Mouse (Mus musculus) G1E (cell line): Measurements from ENCODE around the gene 4930562C15Rik. TPM values are rescaled to one million over a fixed set of nuclear protein-coding genes. Genes with fewer than 3 reads are reported as not detected.
A peak's percentile ranks its signal among the peaks of the same experiment; 100 is the strongest.

ENCODE experiments used
- ATAC-seq: 2 replicates; pipeline ENCODE4 v1.8.0; 2016; ENCODE audit warnings: mild to moderate bottlenecking; ENCODE audit not compliant: insufficient number of reproducible peaks, poor library complexity, low FRiP score, severe bottlenecking; ENCODE audit errors: extremely low read depth
- DNase-seq: peaks from one replicate; pipeline ENCODE4 v3.0.0; 2012; ENCODE audit warnings: low spot score
- H3K27me3 ChIP-seq: 2 replicates; pipeline ENCODE4 v1.6.1; 2012; ENCODE audit warnings: mild to moderate bottlenecking, low read length, inconsistent platforms; ENCODE audit not compliant: insufficient read depth
- H3K36me3 ChIP-seq: replicated peaks from 2 replicates; pipeline ENCODE3; 2012; ENCODE audit warnings: mild to moderate bottlenecking, inconsistent platforms
- H3K4me1 ChIP-seq: 2 replicates; pipeline ENCODE4 v1.6.1; 2012; ENCODE audit warnings: low read depth, low read length, inconsistent platforms, mixed read lengths; ENCODE audit not compliant: insufficient read depth
- H3K4me3 ChIP-seq: 2 replicates; pipeline ENCODE4 v1.5.1; 2012; ENCODE audit warnings: low read depth, mild to moderate bottlenecking, inconsistent platforms, low read length, moderate library complexity, mixed read lengths
- H3K9me3 ChIP-seq: replicated peaks from 2 replicates; pipeline ENCODE4 v1.6.1; 2012; ENCODE audit warnings: inconsistent platforms
- CTCF ChIP-seq: IDR thresholded peaks from 2 replicates; pipeline ENCODE4 v1.5.1; 2012; ENCODE audit warnings: low read depth, low read length, inconsistent platforms, mixed read lengths
- GATA1 ChIP-seq: IDR thresholded peaks from 2 replicates; pipeline ENCODE4 v1.6.1; 2012; ENCODE audit warnings: borderline replicate concordance, low read length, inconsistent platforms, mixed read lengths
- GATA2 ChIP-seq: IDR thresholded peaks from 2 replicates; pipeline ENCODE4 v1.6.1; 2012; ENCODE audit warnings: low read depth, low read length, inconsistent platforms, borderline replicate concordance
- POLR2AphosphoS5 ChIP-seq: IDR thresholded peaks from 2 replicates; pipeline ENCODE4 v1.6.1; 2012; ENCODE audit warnings: low read depth, low read length, inconsistent platforms; ENCODE audit not compliant: insufficient replicate concordance
- TAL1 ChIP-seq: conservative IDR thresholded peaks from 2 replicates; pipeline ENCODE4 v1.6.1; 2012; ENCODE audit warnings: low read depth, low read length, inconsistent platforms, mixed read lengths
- polyA plus RNA-seq: library from polyadenylated mRNA; stranded (reverse); fragments of >175 nt; gene quantifications from 2 replicates; pipeline ENCODE4 v1.2.3, GENCODE M21; 2012
- total RNA-seq, 2 experiments: library from RNA; stranded (forward) in 1 of 2; stranded (reverse) in 1 of 2; fragments of 200-1000 nt in 1 of 2; fragments of >200 nt in 1 of 2; fragmentation: Nextera tagmentation in 1 of 2; gene quantifications; 2 replicates each; pipeline ENCODE4 v1.2.3; 2014 to 2017

4930562C15Rik gene
- total RNA-seq (2014; fragmentation: Nextera tagmentation), result not detected in 2 replicates
- 0.06 and 0.16 TPM in 2 replicates for total RNA-seq (2017)
- not detected in 2 replicates for polyA plus RNA-seq

- TF ChIP-seq CTCF, result no peak
- TF ChIP-seq POLR2AphosphoS5, result no peak
- TF ChIP-seq GATA1, result no peak
- no peak for TF ChIP-seq GATA2
- no peak for TF ChIP-seq TAL1
- Histone ChIP-seq H3K36me3 (no peaks in the 10 kb centered on the region), H3K4me1 (peaks cover 3% of the 10 kb centered on the region; the same call in 1 of the 2 replicates), H3K9me3 (no peaks in the 10 kb centered on the region), H3K27me3 (peaks cover 21% of the 10 kb centered on the region), H3K4me3 (no peak within 1 kb of the TSS)
- DNase-seq, result no peak
- no peak for ATAC-seq
Observed at GRCm38 (mm10) chr16:4835191-4835590, at the start of gene 4930562C15Rik. Gene 4930562C15Rik, plus strand, starts transcription at chr16:4835416.

GRCm38 (mm10) chr16:4785706-4786105 lies 49.5 kb upstream of the 4930562C15Rik start:
- Histone ChIP-seq H3K27me3 (no peaks in the 10 kb centered on the region), H3K36me3 (peaks cover 16% of the 10 kb centered on the region), H3K9me3 (no peaks in the 10 kb centered on the region), H3K4me3 (no peak overlapping the region), H3K4me1 (peaks cover 25% of the 10 kb centered on the region)
- DNase-seq (no peak), ATAC-seq (no peak)
- TF ChIP-seq POLR2AphosphoS5, result no peak
- no peak for TF ChIP-seq CTCF
- TF ChIP-seq GATA1, result no peak
- TF ChIP-seq GATA2, result no peak
- TF ChIP-seq TAL1, result no peak

- no peak for TF ChIP-seq POLR2AphosphoS5
- TF ChIP-seq GATA1, result no peak
- TF ChIP-seq TAL1, result no peak
- TF ChIP-seq CTCF, result no peak
- no peak for TF ChIP-seq GATA2
- ATAC-seq, result no peak
- no peaks in the 10 kb centered on the region; the same call in 1 of the 2 replicates for H3K27me3 ChIP-seq
- peaks cover 14% of the 10 kb centered on the region for H3K36me3 ChIP-seq
- H3K9me3 ChIP-seq, result no peaks in the 10 kb centered on the region
- no peak overlapping the region for H3K4me3 ChIP-seq
- DNase-seq, result no peak
- peaks cover 25% of the 10 kb centered on the region for H3K4me1 ChIP-seq
Observed at GRCm38 (mm10) chr16:4788176-4788575, 47.0 kb upstream of the 4930562C15Rik start.

DNA sequence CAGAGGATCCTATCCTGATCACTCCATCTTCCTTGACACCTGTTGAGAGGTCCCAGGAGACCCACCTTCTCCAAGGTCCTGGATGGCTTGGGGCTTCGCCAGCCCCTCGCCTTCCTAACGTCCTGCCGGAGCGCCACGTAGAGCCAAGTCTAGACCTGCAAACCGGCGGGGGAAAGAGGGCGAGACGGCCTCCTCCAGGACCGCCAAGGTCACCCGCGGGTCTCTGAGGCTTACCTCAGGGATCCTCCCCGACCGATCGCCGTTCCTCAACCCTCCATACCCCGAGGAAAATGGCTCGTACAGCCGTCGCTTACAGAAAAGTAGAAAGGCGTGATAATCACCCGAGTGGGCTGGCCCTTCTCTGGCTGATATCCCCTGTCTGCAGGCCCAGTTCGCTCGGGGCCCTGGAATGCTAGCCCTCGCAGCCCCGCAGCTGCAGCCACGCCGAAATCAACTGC lies 45.9 kb upstream of the 4930562C15Rik start:
- DNase-seq (no peak), ATAC-seq (no peak)
- Histone ChIP-seq H3K4me1 (peaks cover 25% of the 10 kb centered on the region), H3K36me3 (peaks cover 10% of the 10 kb centered on the region), H3K4me3 (peak overlapping the region; percentile 85), H3K9me3 (no peaks in the 10 kb centered on the region), H3K27me3 (no peaks in the 10 kb centered on the region; the same call in 1 of the 2 replicates)
- TF ChIP-seq GATA2 (no peak), GATA1 (no peak), TAL1 (no peak), CTCF (no peak), POLR2AphosphoS5 (no peak)

- Histone ChIP-seq H3K4me3 (peak within 1 kb of the TSS; percentile 85), H3K27me3 (no peaks in the 10 kb centered on the region; the same call in 1 of the 2 replicates), H3K4me1 (peaks cover 25% of the 10 kb centered on the region), H3K36me3 (peaks cover 7% of the 10 kb centered on the region), H3K9me3 (no peaks in the 10 kb centered on the region)
- TF ChIP-seq GATA2, result no peak
- peak; percentile 83 for ATAC-seq
- DNase-seq, result peak; percentile 76
Observed at GRCm38 (mm10) chr16:4789810-4790559, 45.2 kb upstream of the 4930562C15Rik start, which contains the start of gene Cdip1. Gene Cdip1, minus strand, starts transcription at chr16:4790292.

GRCm38 (mm10) chr16:4791332-4791731 lies 43.9 kb upstream of the 4930562C15Rik start:
- peaks cover 3% of the 10 kb centered on the region for H3K27me3 ChIP-seq
- TF ChIP-seq TAL1, result no peak
- no peak for TF ChIP-seq CTCF
- H3K4me3 ChIP-seq, result no peak overlapping the region
- no peak for DNase-seq
- ATAC-seq, result no peak
- peaks cover 5% of the 10 kb centered on the region for H3K36me3 ChIP-seq
- H3K9me3 ChIP-seq, result no peaks in the 10 kb centered on the region
- peaks cover 25% of the 10 kb centered on the region for H3K4me1 ChIP-seq
